Mouse (Mus musculus): ENCODE results near the gene Pcsk4.

The Pcsk4 gene

DNA sequence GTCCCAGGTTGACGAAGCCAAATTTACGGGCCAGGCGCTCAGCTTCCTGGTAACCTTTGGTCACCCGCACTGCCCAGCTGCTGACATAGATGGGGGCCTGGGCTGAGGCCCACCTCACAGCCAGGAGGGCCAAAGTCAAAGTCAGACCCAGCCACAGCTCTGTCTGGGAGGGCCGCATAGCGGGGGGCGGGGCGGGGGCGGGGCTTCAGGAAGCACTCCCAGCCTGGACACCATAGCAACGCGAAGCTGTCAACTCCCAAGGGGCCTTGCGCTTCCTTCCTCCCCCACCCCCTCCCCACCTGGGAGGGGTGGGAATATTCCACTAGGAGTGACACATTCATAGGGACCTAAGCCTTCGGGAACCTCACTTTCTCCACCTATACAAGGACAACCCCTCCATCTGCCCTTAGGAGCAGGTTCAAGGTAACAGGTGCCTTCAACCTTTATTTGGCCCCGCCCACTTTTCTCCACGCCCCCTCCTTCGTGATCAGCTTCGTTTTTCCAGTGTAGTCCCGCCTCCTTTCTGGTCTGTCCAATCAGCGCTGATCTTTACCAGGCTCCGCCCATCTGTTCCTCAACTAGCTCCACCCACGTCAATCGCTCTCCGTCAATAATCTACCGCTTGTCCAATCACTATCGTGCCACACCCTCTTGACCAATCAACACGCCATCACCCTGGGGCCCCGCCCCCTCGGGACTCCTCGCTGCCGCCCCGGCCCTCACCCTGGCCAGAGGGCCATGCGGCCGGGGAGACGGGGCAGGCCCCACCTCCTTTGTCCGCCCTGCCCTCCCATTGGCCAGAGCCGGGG is at the start of gene Pcsk4, which contains the start of gene Reep6:
TSS of gene Pcsk4 (minus strand) at position 226 of the 809 bp plus-strand sequence.
TSS of gene Reep6 (plus strand) at position 681 of the 809 bp plus-strand sequence.
- DNase-seq (ENCODE audit: low spot score): peak; percentile 98

- peak; percentile 86 for DNase-seq (ENCODE audit: low spot score)
Observed at GRCm38 (mm10) chr10:80377716-80378115, 48.4 kb upstream of the Pcsk4 start.

GRCm38 (mm10) chr10:80376160-80376559 is 46.9 kb upstream of the Pcsk4 start:
- peak; percentile 97 for DNase-seq (ENCODE audit: low spot score)

DNA sequence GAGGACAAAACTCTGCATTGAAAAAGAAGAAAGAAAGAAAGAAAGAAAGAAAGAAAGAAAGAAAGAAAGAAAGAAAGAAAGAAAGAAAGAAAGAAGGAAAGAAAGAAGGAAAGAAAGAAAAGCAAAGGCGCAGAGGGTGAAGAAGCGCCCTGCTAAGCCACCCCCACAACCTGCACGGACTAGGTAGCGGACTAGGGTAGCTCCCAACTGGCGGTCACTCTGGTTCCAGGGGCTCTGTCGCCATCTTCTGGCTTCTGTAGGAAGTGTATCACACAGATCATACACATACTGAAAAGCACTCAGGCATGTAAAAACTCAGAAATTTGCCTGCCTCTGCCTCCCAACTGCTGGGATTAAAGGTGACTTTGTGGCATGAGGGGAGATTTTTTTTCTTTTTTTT is 44.8 kb upstream of the Pcsk4 start:
- DNase-seq (ENCODE audit: low spot score): peak; percentile 83

DNA sequence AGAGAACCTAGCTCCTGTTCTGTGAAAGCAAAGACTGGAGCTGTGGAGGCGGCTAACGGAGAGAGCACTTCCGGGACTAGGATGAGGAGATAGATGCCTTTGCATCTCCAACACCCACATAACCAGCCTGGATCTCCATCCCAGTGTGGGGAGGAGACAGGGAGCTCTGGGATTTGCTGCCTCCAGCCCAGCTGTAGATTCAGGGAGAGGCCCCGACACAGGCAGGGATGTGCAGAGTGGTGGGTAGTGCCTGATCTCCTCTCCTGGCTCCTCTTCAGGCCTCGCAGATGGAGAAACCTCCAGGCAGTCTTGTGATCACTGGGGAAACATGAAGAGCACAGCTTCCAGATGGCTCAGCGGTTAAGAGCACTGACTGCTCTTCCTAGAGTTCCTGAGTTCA is 43.4 kb upstream of the Pcsk4 start:
- DNase-seq (ENCODE audit: low spot score): no peak

- DNase-seq (ENCODE audit: low spot score): no peak
Observed at GRCm38 (mm10) chr10:80371983-80372382, 42.7 kb upstream of the Pcsk4 start.

- peak; percentile 69 for DNase-seq (ENCODE audit: low spot score)
Observed at GRCm38 (mm10) chr10:80371411-80371966, 42.2 kb upstream of the Pcsk4 start.

- no peak for DNase-seq (ENCODE audit: low spot score)
Observed at GRCm38 (mm10) chr10:80369995-80370747, 40.9 kb upstream of the Pcsk4 start.

- DNase-seq (ENCODE audit: low spot score): no peak
Observed at GRCm38 (mm10) chr10:80368392-80368791, 39.1 kb upstream of the Pcsk4 start.

GRCm38 (mm10) chr10:80367954-80368353 is 38.7 kb upstream of the Pcsk4 start:
- no peak for DNase-seq (ENCODE audit: low spot score)

DNA sequence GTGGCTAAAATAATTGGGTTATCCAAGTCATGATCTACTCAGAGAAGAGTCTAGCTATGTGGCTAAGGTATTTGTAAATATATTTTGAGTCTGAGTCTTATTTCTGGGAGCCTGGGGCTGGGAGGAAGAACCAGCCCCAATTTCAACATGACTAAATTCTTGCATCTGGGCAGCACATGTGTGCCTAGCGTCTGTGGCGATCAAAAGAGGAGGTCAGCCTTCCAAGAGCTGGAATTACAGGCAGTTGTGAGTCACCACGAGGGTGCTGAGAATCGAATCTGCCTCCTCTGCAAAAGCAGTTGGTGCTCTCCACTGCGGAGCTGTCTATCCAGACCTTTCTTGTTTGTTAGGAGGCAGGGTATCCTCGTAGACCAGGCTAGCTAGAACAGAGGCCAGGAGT is 36.4 kb upstream of the Pcsk4 start:
- no peak for DNase-seq (ENCODE audit: low spot score)

DNA sequence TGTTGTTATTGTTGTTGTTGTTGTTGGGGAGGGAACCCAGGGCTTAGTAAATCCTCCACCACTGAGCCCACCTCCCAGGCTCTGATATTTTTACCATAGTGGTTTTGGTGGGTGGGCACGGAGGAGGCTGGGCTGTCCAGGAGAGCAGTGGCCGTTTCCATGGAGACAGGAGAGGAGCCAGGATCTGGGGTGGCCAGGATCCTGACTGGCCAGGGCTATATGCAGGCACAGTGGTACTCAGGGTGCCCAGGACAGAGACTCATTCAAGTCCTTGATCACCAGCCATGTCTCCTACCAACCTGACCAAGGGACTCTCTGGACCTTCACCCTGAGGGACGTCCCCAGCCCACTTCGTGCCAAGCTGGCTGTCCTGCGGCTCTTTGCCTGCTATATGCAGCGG is 34.4 kb upstream of the Pcsk4 start:
- DNase-seq (ENCODE audit: low spot score): no peak

GRCm38 (mm10) chr10:80357994-80358639 is 28.8 kb upstream of the Pcsk4 start:
- DNase-seq (ENCODE audit: low spot score): peak; percentile 70

DNA sequence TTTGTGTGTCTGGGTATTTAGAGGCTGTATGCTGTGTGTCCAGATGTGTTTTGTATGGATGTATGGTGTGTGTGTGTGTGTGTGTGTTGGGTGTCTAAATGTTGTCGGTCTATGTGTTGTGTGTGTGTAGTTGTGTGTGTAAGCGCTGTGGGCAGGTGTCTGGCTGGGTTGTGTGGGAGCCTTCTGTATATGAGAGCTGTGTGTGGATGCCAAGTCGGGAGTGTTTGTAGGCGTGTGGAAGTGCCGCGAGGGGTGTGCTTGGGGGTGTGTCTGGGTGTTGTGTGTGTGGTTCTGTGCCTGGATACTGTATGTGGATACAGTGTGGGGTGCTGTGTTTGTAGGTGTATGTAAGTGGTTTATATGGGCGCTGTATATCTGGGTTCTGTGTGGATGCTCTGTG is 28.0 kb upstream of the Pcsk4 start:
- no peak for DNase-seq (ENCODE audit: low spot score)

DNA sequence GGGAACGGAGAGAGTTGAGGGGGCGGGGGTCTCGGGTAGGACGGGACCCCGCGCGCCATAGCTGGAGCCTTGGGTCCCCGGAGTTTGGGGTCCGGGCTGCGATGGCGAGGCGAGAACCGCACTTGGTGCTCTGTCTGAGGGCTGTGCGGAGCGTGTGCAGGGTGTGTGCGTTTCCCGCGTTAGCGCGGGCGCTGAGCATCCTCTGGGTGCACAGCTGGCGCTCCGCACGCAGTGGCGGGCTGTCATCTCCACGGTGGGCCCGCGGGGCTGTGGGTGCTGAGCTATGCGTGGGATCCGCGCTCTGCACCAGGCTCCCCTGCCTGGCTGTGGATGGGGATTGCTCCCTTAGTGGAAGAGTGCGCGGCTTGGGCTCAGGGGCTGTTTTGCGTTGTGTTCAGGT is 27.4 kb upstream of the Pcsk4 start:
- DNase-seq (ENCODE audit: low spot score): no peak

DNA sequence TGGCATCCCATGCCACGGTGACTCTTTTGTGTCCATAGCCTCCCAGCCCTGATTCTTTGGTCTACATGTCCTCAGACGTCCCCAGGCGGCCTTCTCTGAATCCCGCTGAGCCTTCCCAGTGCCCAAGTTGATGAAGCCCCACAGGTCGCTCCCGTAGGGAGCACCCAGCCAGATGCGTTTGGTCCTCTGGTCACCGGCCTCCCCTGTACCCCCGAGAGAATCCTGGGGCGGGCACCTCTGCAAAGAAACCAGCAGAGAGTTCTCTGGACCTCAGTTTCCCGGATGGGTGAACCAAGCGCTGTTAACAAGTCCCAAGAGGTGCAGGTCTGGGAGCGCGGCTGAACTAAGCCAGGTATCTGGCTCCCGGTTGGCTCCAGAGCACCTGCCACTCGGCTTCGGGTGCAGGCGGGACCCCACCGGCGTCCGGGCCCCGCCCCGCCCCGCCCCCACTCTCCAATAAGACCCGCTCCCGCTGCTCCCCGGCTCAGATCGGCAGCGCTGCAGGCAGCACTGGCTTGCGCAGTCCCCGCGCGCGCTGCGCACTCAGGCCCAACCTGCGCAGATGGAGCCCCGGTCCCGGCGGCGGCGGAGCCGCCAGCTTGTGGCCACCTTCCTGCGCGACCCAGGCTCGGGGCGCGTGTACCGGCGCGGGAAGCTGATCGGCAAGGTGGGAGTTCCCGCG is 26.8 kb upstream of the Pcsk4 start, which contains the start of gene Plk5:
TSS of gene Plk5 (plus strand) at position 459 of the 682 bp plus-strand sequence.
- no peak for DNase-seq (ENCODE audit: low spot score)

DNA sequence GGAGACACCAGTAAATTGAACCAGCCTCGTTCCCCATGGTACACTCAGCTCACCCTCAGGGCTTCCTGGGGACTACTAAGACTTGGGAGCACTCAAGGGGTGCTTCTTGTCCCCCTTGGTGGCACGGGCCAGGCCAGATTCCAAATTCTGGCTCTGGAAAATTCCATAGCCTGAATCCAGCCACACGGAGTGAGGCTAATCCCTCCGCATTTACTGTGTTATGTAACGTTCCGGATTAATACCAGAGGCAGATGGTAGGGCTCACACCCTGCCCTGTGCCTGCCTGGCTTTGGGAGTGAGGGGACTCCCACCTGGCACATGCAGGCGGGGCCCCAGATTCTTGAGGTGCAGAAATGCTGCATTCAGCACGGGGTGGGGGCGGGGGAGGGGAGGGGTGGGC is 26.1 kb upstream of the Pcsk4 start:
- no peak for DNase-seq (ENCODE audit: low spot score)

- no peak for DNase-seq (ENCODE audit: low spot score)
Observed at GRCm38 (mm10) chr10:80352727-80353126, 23.4 kb upstream of the Pcsk4 start.

DNA sequence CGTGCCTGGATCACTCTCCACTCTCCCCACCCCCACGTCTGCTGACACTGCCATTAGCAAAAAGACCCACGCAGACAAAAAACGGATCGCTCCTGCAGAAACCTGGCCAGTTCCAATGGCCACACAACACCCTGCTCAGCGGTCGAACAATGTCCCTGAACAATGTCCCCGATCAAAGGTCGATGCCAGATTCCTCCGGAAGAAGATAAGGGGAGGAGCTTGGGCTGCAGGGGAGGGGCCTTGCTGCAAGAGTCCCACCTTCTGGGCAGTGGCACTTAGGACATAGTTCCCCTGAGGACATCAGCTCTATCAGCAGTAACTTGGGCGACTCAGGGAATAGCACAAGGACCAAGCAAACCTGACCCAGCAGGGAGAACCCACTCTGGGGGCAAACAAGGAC is 22.6 kb upstream of the Pcsk4 start:
- DNase-seq (ENCODE audit: low spot score): no peak

GRCm38 (mm10) chr10:80350292-80350691 is 21.0 kb upstream of the Pcsk4 start:
- DNase-seq (ENCODE audit: low spot score): peak; percentile 94

GRCm38 (mm10) chr10:80348981-80349380 is 19.7 kb upstream of the Pcsk4 start:
- peak; percentile 74 for DNase-seq (ENCODE audit: low spot score)

Measured in testis, postnatal 10 days (tissue).